Mouse (Mus musculus) liver, postnatal 0 days (tissue): Measurements from ENCODE around the gene Rpgrip1. TPM values are rescaled to one million over a fixed set of nuclear protein-coding genes. Genes with fewer than 3 reads are reported as not detected.

Experiments
- ATAC-seq: fragments of 200-750 bp; cut with Nextera tagmentation; 2 replicates; pipeline ENCODE4 v1.8.0; 2017; ENCODE audit warnings: mild to moderate bottlenecking, moderate library complexity
- DNase-seq: peaks from one replicate; pipeline ENCODE4 v3.0.0-alpha.2; 2016
- H3K27ac ChIP-seq: fragments of 300-500 bp; sonication (generic); 2 replicates; pipeline ENCODE4 v1.5.1; 2014; ENCODE audit warnings: antibody characterized with exemption, moderate library complexity, mild to moderate bottlenecking, low read depth
- H3K27me3 ChIP-seq: fragments of 300-500 bp; sonication (generic); 2 replicates; pipeline ENCODE4 v1.6.1; 2014; ENCODE audit warnings: low read length, control low read depth, mixed read lengths; ENCODE audit not compliant: insufficient read depth
- H3K36me3 ChIP-seq: fragments of 300-500 bp; sonication (generic); replicated peaks from 2 replicates; pipeline ENCODE4 v1.6.1; 2014; ENCODE audit warnings: mild to moderate bottlenecking, control low read depth, low read length, moderate library complexity, mixed read lengths; ENCODE audit not compliant: insufficient read depth
- H3K4me1 ChIP-seq: fragments of 300-500 bp; sonication (generic); 2 replicates; pipeline ENCODE4 v1.6.1; 2014; ENCODE audit warnings: antibody characterized with exemption, mild to moderate bottlenecking, control low read depth; ENCODE audit not compliant: insufficient read depth
- H3K4me2 ChIP-seq: fragments of 300-500 bp; sonication (generic); 2 replicates; pipeline ENCODE4 v1.6.1; 2014; ENCODE audit warnings: low read depth, mild to moderate bottlenecking, low read length, moderate library complexity, mixed read lengths
- H3K4me3 ChIP-seq: fragments of 300-500 bp; sonication (generic); 2 replicates; pipeline ENCODE4 v1.5.1; 2014; ENCODE audit warnings: low read depth, low read length
- H3K9ac ChIP-seq: fragments of 300-500 bp; sonication (generic); replicated peaks from 2 replicates; pipeline ENCODE4 v1.6.1; 2014; ENCODE audit warnings: mild to moderate bottlenecking, moderate library complexity
- H3K9me3 ChIP-seq: fragments of 300-500 bp; sonication (generic); 2 replicates; pipeline ENCODE4 v1.6.1; 2016; ENCODE audit warnings: mild to moderate bottlenecking, control low read depth, low read length, mixed read lengths
- CTCF ChIP-seq: sonication (generic); IDR thresholded peaks from 2 replicates; pipeline ENCODE4 v1.5.1; 2016; ENCODE audit warnings: antibody characterized with exemption, low read depth
- EP300 ChIP-seq: IDR thresholded peaks from 2 replicates; pipeline ENCODE4 v1.6.1; 2016; ENCODE audit warnings: antibody characterized with exemption, low read depth, mild to moderate bottlenecking
- WGBS: fragments of 180-500 bp; shearing (Covaris S2); extraction: QIAGEN DNeasy Blood & Tissue Kit; methylation state at CpG from one replicate; pipeline ENCODE4 v1.1.7; 2014; ENCODE audit not compliant: insufficient replicate concordance; 5-methylcytosine and 5-hydroxymethylcytosine counted together
- polyA plus RNA-seq: library from polyadenylated mRNA; unstranded; fragments of >200 nt; fragmentation: Nextera tagmentation; extraction: Ambion mirVana; gene quantifications from 2 replicates; pipeline ENCODE4 v1.2.1, GENCODE M21; 2015

Rpgrip1 gene
- polyA plus RNA-seq = 23.9 and 30.7 TPM in 2 replicates

- 95% methylated on average over 4 of the region's 4 CpGs for WGBS
- no peaks in the 10 kb centered on the region for H3K27me3 ChIP-seq
Measured at GRCm38 (mm10) chr14:52110346-52110745, at the start of gene Rpgrip1. TSS of gene Rpgrip1 (plus strand) at chr14:52110704.

GRCm38 (mm10) chr14:52060800-52061199 is 49.7 kb upstream of the Rpgrip1 start:
- Histone ChIP-seq H3K9ac (no peak overlapping the region), H3K27me3 (no peaks in the 10 kb centered on the region), H3K4me1 (no peaks in the 10 kb centered on the region), H3K9me3 (no peaks in the 10 kb centered on the region), H3K4me2 (no peak overlapping the region), H3K27ac (no peak overlapping the region), H3K36me3 (no peaks in the 10 kb centered on the region), H3K4me3 (no peak overlapping the region)
- WGBS = 95% methylated on average over 1 of the region's 1 CpGs
- DNase-seq (no peak), ATAC-seq (no peak)
- TF ChIP-seq CTCF = no peak
- TF ChIP-seq EP300 = no peak

More at GRCm38 (mm10) chr14:52110346-52110745, at the start of gene Rpgrip1:
- Histone ChIP-seq H3K4me2 (no peak within 1 kb of the TSS), H3K9me3 (no peaks in the 10 kb centered on the region), H3K27ac (no peak within 1 kb of the TSS), H3K36me3 (no peaks in the 10 kb centered on the region), H3K4me3 (no peak within 1 kb of the TSS), H3K4me1 (peaks cover 8% of the 10 kb centered on the region), H3K9ac (no peak within 1 kb of the TSS)
- TF ChIP-seq EP300 (no peak), CTCF (no peak)
- no peak for DNase-seq
- ATAC-seq = no peak

GRCm38 (mm10) chr14:52061798-52062197 is 48.7 kb upstream of the Rpgrip1 start:
- WGBS = 75% methylated on average over 8 of the region's 8 CpGs
- H3K9me3 ChIP-seq = no peaks in the 10 kb centered on the region
- TF ChIP-seq EP300 = no peak
- no peak for TF ChIP-seq CTCF

GRCm38 (mm10) chr14:52066135-52066534 is 44.4 kb upstream of the Rpgrip1 start:
- no peak for TF ChIP-seq EP300
- no peak for TF ChIP-seq CTCF
- DNase-seq (no peak), ATAC-seq (no peak)
- 58% methylated on average over 4 of the region's 4 CpGs for WGBS
- no peak overlapping the region for H3K4me3 ChIP-seq
- H3K36me3 ChIP-seq = 0 out of 2 replicates have a peak, but pooled peaks cover under 1% of the 10 kb centered on the region
- no peak overlapping the region for H3K27ac ChIP-seq
- H3K9me3 ChIP-seq = no peaks in the 10 kb centered on the region
- H3K4me2 ChIP-seq = no peak overlapping the region
- H3K27me3 ChIP-seq = no peaks in the 10 kb centered on the region
- H3K9ac ChIP-seq = no peak overlapping the region
- no peaks in the 10 kb centered on the region for H3K4me1 ChIP-seq

More at GRCm38 (mm10) chr14:52061798-52062197, 48.7 kb upstream of the Rpgrip1 start:
- Histone ChIP-seq H3K4me3 (no peak overlapping the region), H3K27ac (no peak overlapping the region), H3K9ac (no peak overlapping the region), H3K36me3 (no peaks in the 10 kb centered on the region), H3K4me2 (no peak overlapping the region), H3K27me3 (no peaks in the 10 kb centered on the region), H3K4me1 (no peaks in the 10 kb centered on the region)
- ATAC-seq (no peak), DNase-seq (peak; percentile 9)

GRCm38 (mm10) chr14:52071599-52072137 is 38.8 kb upstream of the Rpgrip1 start:
- Histone ChIP-seq H3K9ac (no peak overlapping the region), H3K4me2 (no peak overlapping the region), H3K27me3 (no peaks in the 10 kb centered on the region), H3K27ac (no peak overlapping the region), H3K36me3 (peaks cover 46% of the 10 kb centered on the region), H3K4me1 (no peaks in the 10 kb centered on the region), H3K4me3 (no peak overlapping the region), H3K9me3 (no peaks in the 10 kb centered on the region)
- DNase-seq = peak; percentile 18
- 92% methylated on average over 15 of the region's 15 CpGs for WGBS
- no peak for TF ChIP-seq EP300
- no peak for TF ChIP-seq CTCF
- ATAC-seq = peak; percentile 8; the same call in 1 of the 2 replicates

- no peaks in the 10 kb centered on the region; the same call in 1 of the 2 replicates for H3K4me1 ChIP-seq
- ATAC-seq = no peak
- H3K9ac ChIP-seq = no peak overlapping the region
- H3K9me3 ChIP-seq = no peaks in the 10 kb centered on the region
- no peak overlapping the region for H3K27ac ChIP-seq
- DNase-seq = no peak
- peaks cover 74% of the 10 kb centered on the region for H3K36me3 ChIP-seq
- no peak for TF ChIP-seq CTCF
- no peak for TF ChIP-seq EP300
- H3K4me2 ChIP-seq = no peak overlapping the region
- no peak overlapping the region for H3K4me3 ChIP-seq
- no peaks in the 10 kb centered on the region for H3K27me3 ChIP-seq
Measured at GRCm38 (mm10) chr14:52083083-52083482, 27.4 kb upstream of the Rpgrip1 start.
